ENCODE assay signal across 14 mouse cellular contexts in the genomic region with DNA sequence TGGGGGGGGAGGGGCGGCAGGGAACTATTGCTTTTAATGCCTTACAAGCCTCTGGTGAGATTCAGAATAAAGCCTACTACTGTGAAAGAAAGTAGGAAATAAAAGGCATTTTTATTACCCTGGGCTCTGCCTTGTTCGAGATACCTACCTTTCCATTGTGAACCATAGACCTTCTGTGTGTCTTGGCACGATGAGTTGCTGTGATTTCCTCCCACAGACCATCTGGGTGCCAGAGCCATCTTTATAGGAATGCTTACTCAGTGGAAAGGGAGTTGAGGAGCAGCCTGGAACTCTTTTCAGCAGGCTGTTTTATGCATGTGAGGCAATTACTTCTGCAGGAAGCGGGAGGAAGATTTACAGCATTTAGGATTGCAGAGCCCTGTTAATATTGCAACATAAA.
DNase-seq lines count a peak whose midpoint lies in the region; ATAC-seq and TF ChIP-seq lines count a peak whose summit lies in the region.
"Had no signal": no experiment of that assay in that cellular context is flagged by ENCODE, and none has a peak within 500 bp of the region (broad histone marks: within the 10 kb centered on the region; RNA-seq: fewer than 3 reads in every experiment).

No protein-coding gene starts in this region.

- no peak overlapping the region for H3K9ac ChIP-seq in kidney, postnatal 0 days (ENCODE audit: low read depth, low read length)
- H3K9ac ChIP-seq in neural tube, embryonic 14.5 days (replicated peaks; ENCODE audit: low read depth, low read length), result no peak overlapping the region
- H3K9ac ChIP-seq: heart, embryonic 15.5 days had no signal

- H3K36me3 ChIP-seq in kidney, postnatal 0 days (ENCODE audit: insufficient read depth, low read length), result no peaks in the 10 kb centered on the region
- no peaks in the 10 kb centered on the region for H3K36me3 ChIP-seq in neural tube, embryonic 14.5 days (ENCODE audit: control insufficient read depth, insufficient read depth, low read length)
- H3K36me3 ChIP-seq: heart, embryonic 15.5 days had no signal

- intact Hi-C loops in gastrocnemius, postnatal 36 days (cut with DNase I), result no loop called here

- ATAC-seq in kidney, postnatal 0 days (replicated peaks; ENCODE audit: low FRiP score, low read depth), result 0 out of 2 replicates have a peak, but pooled peaks have one; percentile 30
- 0 out of 2 replicates have a peak, but pooled peaks have one; percentile 12 for ATAC-seq in neural tube, embryonic 14.5 days (ENCODE audit: low read depth)
- ATAC-seq: activated CD4-positive, CD25-positive, alpha-beta regulatory T cell, adult 4 months; intestine, postnatal 0 days had no signal

- no peak for TF ChIP-seq CTCF in kidney, postnatal 0 days (IDR thresholded peaks at IDR 0.05; ENCODE audit: low read depth)

- H3K27me3 ChIP-seq in kidney, postnatal 0 days (ENCODE audit: insufficient read depth, low read length), result no peaks in the 10 kb centered on the region
- no peaks in the 10 kb centered on the region for H3K27me3 ChIP-seq in neural tube, embryonic 14.5 days (ENCODE audit: control insufficient read depth, insufficient read depth, low read length)
- H3K27me3 ChIP-seq: heart, embryonic 15.5 days had no signal

- no peak overlapping the region for H3K4me2 ChIP-seq in kidney, postnatal 0 days (ENCODE audit: low read length)
- H3K4me2 ChIP-seq in neural tube, embryonic 14.5 days (ENCODE audit: low read depth, low read length), result no peak overlapping the region
- H3K4me2 ChIP-seq: heart, embryonic 15.5 days had no signal

- 12% methylated on average over 4 of the region's 4 CpGs for WGBS in kidney, postnatal 0 days
- 29% methylated on average over 4 of the region's 4 CpGs for WGBS in neural tube, embryonic 14.5 days

- peak; percentile 80 for DNase-seq in kidney, postnatal 0 days (ENCODE audit: low spot score)
- DNase-seq in kidney, adult 18-20 months, result no peak
- peak; percentile 85 to 90 for DNase-seq in frontal cortex, adult 2 months (ENCODE audit: extremely low spot score in 1 of 2, low spot score in 1 of 2)
- DNase-seq in layer of hippocampus, adult 9-11 months, result peak; percentile 92
- DNase-seq in gastrocnemius, postnatal 36 days, result no peak
- no peak for DNase-seq in adrenal gland, postnatal 10 days
- DNase-seq in urinary bladder, adult 2 months (ENCODE audit: low spot score), result no peak
- DNase-seq: lung, postnatal 10 days; thymus, postnatal 4 days had no signal

- no peaks in the 10 kb centered on the region; the same call in 1 of the 2 replicates for H3K4me1 ChIP-seq in kidney, postnatal 0 days (replicated peaks; ENCODE audit: insufficient read depth, low read length)
- H3K4me1 ChIP-seq in neural tube, embryonic 14.5 days (ENCODE audit: control insufficient read depth, insufficient read depth, low read length), result peaks cover 3% of the 10 kb centered on the region; the same call in 1 of the 2 replicates
- H3K4me1 ChIP-seq: heart, embryonic 15.5 days had no signal

- no peak overlapping the region for H3K27ac ChIP-seq in kidney, postnatal 0 days
- H3K27ac ChIP-seq in neural tube, embryonic 14.5 days (ENCODE audit: low read depth, low read length), result no peak overlapping the region
- H3K27ac ChIP-seq: heart, embryonic 15.5 days had no signal

- no peak overlapping the region for H3K4me3 ChIP-seq in kidney, postnatal 0 days (replicated peaks; ENCODE audit: low read depth, low read length)
- H3K4me3 ChIP-seq in neural tube, embryonic 14.5 days (ENCODE audit: low read depth, low read length), result no peak overlapping the region
- H3K4me3 ChIP-seq: erythroblast, embryonic 14.5 days; heart, embryonic 15.5 days had no signal

- H3K9me3 ChIP-seq in kidney, postnatal 0 days (replicated peaks; ENCODE audit: low read length), result no peaks in the 10 kb centered on the region
- no peaks in the 10 kb centered on the region for H3K9me3 ChIP-seq in neural tube, embryonic 14.5 days (ENCODE audit: control insufficient read depth, low read length)
- H3K9me3 ChIP-seq: heart, embryonic 15.5 days had no signal

Comparison
In these comparisons a context has a peak if more than half of its experiments do, and no peak if none do; other contexts are left out.
1. DNase-seq: peak in kidney, postnatal 0 days (single experiment), frontal cortex, adult 2 months (2 of 2) and layer of hippocampus, adult 9-11 months (single experiment); none in kidney, adult 18-20 months (single experiment), gastrocnemius, postnatal 36 days (0 of 2), adrenal gland, postnatal 10 days (single experiment) and urinary bladder, adult 2 months (single experiment).